Mouse (Mus musculus): ENCODE measurements around the gene Dot1l. TPM values are rescaled to one million over a fixed set of nuclear protein-coding genes. Genes with fewer than 3 reads are reported as not detected.

Dot1l gene
- 10 to 100 TPM; 30.9 to 33.4 TPM for total RNA-seq (2023)

GRCm38 (mm10) chr10:80754594-80755290, at the start of gene Dot1l:
Dot1l (plus strand) TSS chr10:80755206.

GRCm38 (mm10) chr10:80742180-80742978, 12.6 kb upstream of the Dot1l start, which contains the start of gene Ap3d1:
Ap3d1 (minus strand) TSS chr10:80742264.

GRCm38 (mm10) chr10:80798150-80799006, 43.4 kb downstream of the Dot1l start, which contains the start of the genes Sf3a2 and Plekhj1:
Sf3a2 (plus strand) TSS chr10:80798198.
Plekhj1 (minus strand) TSS chr10:80798626.

GRCm38 (mm10) chr10:80804916-80805315, 49.9 kb downstream of the Dot1l start, which contains the start of gene Amh:
Amh (plus strand) TSS chr10:80805243.

GRCm38 (mm10) chr10:80813366-80813765, 58.4 kb downstream of the Dot1l start, which contains the start of gene Jsrp1:
Jsrp1 (minus strand) TSS chr10:80813498.

GRCm38 (mm10) chr10:80826151-80827062, 71.4 kb downstream of the Dot1l start, which contains the start of gene Oaz1:
Oaz1 (plus strand) TSS chr10:80826656.

GRCm38 (mm10) chr10:80843931-80844547, 89.0 kb downstream of the Dot1l start, which contains the start of gene Lingo3:
Lingo3 (minus strand) TSS chr10:80844039.

Other genes with a start within 250 kb of the Dot1l start
- under 1 TPM; 0.11 TPM for gene Atp8b3, start 216.1 kb upstream of the Dot1l start, total RNA-seq (2023)
- 10 to 100 TPM; 55.9 to 56.9 TPM for gene Rexo1, start 193.6 kb upstream of the Dot1l start, total RNA-seq (2023)
- gene Klf16, start 177.9 kb upstream of the Dot1l start, total RNA-seq (2023): 10 to 100 TPM in 1 of 2 experiments, 1 to 10 TPM in 1; 8.4 to 10.7 TPM
- 10 to 100 TPM; 40.9 to 44.3 TPM for gene Abhd17a, start 164.9 kb upstream of the Dot1l start, total RNA-seq (2023)
- 10 to 100 TPM; 11.1 to 12.5 TPM for gene Scamp4, start 152.3 kb upstream of the Dot1l start, total RNA-seq (2023)
- 1 to 10 TPM; 1.3 to 2.9 TPM for gene Adat3, start 152.3 kb upstream of the Dot1l start, total RNA-seq (2023)
- gene Gm49322, start 149.2 kb upstream of the Dot1l start, total RNA-seq (2023): under 1 TPM; 0.29 to 0.70 TPM
- 100 to 1,000 TPM in 1 of 2 experiments, 10 to 100 TPM in 1; 96.3 to 120 TPM for gene Csnk1g2, start 132.4 kb upstream of the Dot1l start, total RNA-seq (2023)
- gene Btbd2, start 98.1 kb upstream of the Dot1l start, total RNA-seq (2023): 10 to 100 TPM; 19.2 to 23.8 TPM
- gene Mknk2, start 77.1 kb upstream of the Dot1l start, total RNA-seq (2023): 100 to 1,000 TPM; 187 to 191 TPM
- 100 to 1,000 TPM; 124 TPM for gene Mob3a, start 53.2 kb upstream of the Dot1l start, total RNA-seq (2023)
- 1 to 10 TPM; 8.5 to 10.0 TPM for gene Izumo4, start 53.0 kb upstream of the Dot1l start, total RNA-seq (2023)
- gene Ap3d1, start 12.9 kb upstream of the Dot1l start, total RNA-seq (2023): 10 to 100 TPM; 91.5 to 95.8 TPM
- 10 to 100 TPM; 44.1 to 48.2 TPM for gene Sf3a2, start 43.0 kb downstream of the Dot1l start, total RNA-seq (2023)
- gene Plekhj1, start 43.4 kb downstream of the Dot1l start, total RNA-seq (2023): 10 to 100 TPM; 70.8 to 77.6 TPM
- 1 to 10 TPM in 1 of 2 experiments, under 1 TPM in 1; 0.94 to 1.1 TPM for gene Amh, start 50.0 kb downstream of the Dot1l start, total RNA-seq (2023)
- gene Jsrp1, start 58.3 kb downstream of the Dot1l start, total RNA-seq (2023): not detected
- gene Oaz1, start 71.5 kb downstream of the Dot1l start, total RNA-seq (2023): 100 to 1,000 TPM; 551 to 600 TPM
- gene Lingo3, start 88.8 kb downstream of the Dot1l start, total RNA-seq (2023): not detected
- 10 to 100 TPM; 14.4 to 14.7 TPM for gene Lsm7, start 100.0 kb downstream of the Dot1l start, total RNA-seq (2023)
- gene Sppl2b, start 100.1 kb downstream of the Dot1l start, total RNA-seq (2023): 10 to 100 TPM; 23.9 to 34.6 TPM
- not detected for gene Tmprss9, start 116.6 kb downstream of the Dot1l start, total RNA-seq (2023)
- gene Timm13, start 145.8 kb downstream of the Dot1l start, total RNA-seq (2023): 10 to 100 TPM; 46.4 to 48.9 TPM
- 10 to 100 TPM; 22.0 to 24.2 TPM for gene Lmnb2, start 163.0 kb downstream of the Dot1l start, total RNA-seq (2023)
- 10 to 100 TPM; 27.4 to 30.8 TPM for gene Gadd45b, start 174.9 kb downstream of the Dot1l start, total RNA-seq (2023)